Mouse (Mus musculus): ENCODE results near the gene Wdr48.
A peak's percentile ranks its signal among the peaks of the same experiment; 100 is the strongest.

Gene Wdr48

DNA sequence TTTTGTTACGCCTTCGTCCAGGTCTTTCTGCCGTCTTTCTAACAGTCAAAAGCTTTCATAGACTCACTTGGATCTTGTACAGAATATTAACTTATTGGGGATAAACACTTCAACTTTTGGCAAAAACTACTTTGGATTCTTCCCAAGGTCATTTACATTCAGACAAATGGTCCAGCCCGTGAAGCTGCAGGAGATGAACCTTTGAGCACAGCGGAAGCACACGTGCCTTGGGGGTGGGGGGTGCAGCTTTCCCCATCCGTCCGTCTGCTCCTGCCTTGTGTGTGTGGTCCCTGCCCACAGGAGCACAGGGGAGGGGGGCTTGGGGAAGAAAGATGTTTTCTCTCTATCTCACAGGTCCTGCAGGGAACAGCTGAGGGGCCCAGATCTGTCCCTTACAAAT, 31.1 kb downstream of the Wdr48 start:
- no peak for DNase-seq

DNA sequence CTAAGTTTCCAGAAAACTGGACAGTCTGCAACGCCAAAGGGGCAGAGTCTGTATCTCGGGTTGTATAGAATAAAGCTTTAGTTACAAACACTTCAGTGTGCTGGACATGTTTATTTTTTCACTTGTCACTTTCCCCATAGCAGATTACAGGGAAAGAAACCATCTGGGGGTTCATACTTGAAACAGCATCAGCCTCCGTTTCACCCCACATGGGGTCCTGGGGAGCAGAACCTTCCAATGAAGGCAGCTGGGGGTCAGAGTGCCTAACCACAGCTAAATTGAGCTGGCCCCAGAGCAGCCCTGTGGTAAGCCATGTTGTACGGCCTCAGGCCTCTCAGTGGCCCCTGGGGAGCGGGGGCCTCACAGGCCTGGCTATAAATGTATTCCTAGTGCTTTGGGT, 31.8 kb downstream of the Wdr48 start:
- DNase-seq = no peak

DNA sequence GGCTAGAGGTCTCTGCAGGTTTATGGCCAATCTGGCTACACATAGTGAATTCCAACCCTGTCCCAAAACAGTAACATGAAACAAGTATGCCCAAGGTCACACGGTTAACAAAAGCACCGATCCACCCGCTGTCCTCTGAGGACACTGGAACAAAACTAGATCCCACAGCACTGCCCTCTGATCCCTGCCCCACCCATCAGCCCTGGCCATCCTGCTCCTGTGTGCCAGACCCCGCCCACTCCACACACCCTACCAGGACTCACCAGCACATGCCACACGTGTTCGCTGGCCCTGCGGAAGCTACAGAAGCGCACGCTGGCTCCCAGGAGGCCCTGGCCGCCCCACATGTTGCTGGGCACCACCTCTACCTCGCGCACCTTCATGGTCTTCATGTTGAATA, 37.7 kb downstream of the Wdr48 start:
- no peak for DNase-seq

DNA sequence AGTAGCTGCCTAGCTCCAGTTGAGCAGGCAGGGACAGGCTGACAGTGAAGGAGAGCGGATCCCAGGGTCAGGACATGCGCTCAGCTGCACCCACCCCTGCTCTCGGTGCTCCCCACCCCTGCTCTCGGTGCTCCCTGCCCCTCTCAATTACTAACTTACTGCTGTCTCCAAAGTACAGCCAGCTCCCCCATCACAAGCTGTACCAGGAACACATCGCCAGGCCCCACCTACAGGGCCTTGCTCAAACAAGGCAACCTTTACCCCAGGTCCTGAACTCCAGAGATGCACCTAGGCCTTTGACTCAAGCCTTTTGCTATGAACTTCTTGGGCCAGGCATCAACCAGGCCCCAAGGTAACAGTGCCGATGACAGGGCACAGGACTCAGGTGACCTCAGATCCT, 39.0 kb downstream of the Wdr48 start:
- no peak for DNase-seq

DNA sequence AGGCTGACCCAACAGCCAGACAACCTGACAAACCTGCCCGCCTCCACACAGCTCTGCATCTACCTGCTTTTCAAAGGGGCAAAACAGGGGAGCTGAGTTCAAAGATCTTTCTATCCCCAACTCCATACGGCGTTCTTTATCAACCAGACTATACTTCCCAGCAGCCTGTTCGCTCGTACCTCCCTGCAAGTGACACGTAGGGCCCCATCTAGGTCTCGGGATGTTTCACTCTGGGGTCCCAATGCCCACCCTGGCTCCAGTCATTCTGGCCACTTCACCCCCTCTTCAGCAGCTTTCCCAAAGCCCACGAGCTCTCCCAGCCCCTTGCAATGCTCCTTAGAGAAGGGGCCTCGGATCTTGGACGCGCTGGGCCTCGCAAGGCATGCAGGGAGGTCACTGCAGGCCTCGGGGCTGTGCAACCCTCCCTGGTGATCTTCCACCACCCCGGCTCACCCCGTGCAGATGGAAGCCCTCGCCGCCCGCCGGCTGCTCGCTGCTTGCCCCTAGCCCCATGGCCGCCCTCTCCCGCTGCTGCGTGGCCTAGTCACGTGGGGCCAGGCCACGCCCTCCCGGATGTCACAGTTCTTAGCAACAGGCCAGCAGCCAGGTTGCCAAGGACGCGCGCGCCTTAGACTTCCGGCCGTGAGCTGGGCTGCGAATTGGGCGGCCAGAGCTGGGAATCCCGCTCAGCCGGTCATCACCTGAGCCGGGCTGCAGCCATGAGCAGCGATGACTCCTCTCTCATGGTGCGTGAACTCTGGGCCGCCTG, 42.5 kb downstream of the Wdr48 start, which contains the start of the genes Gorasp1 and Ttc21a:
Gene Gorasp1 (minus strand): TSS at position 561 of the 769 bp plus-strand sequence.
Gene Ttc21a (plus strand): TSS at position 602 of the 769 bp plus-strand sequence.
- DNase-seq = peak; percentile 95

DNA sequence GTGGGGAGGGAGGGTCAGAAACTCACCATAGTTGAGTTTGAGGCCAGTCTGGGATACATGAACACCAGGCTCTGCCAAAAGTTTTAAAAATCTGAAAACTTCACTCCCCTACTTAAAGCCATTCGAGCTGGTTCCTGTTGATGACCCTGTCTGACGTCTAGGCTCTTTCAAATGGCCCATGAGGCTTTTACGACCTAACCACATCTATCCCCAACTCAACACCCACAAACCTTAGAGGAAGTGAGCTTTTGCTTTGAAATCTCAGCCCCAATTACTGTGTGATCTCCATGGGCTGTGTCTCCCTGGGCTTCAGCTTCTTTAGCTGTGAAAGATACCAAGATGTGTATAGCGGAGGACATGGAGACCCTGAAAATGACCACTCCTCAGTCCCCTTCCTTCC, 43.8 kb downstream of the Wdr48 start:
- DNase-seq = no peak

DNA sequence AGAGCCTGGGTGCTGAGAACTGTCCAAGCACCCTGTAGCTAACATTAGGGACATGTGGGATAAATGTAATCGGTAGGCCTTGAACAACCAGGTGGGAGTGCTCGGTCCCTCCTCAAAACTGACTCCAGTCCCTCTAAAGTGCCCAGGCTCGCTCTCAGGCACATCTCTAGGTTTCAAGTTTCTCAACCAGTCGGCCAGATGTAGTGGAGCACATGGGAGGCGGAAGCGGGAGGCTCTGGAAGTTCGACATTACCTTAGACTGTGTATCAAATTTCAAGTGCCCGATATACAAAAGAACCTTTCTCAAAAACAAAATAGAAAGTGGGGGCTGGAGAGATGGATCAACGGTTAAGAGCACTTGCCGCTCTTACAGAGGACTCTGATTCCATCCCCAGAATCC, 45.0 kb downstream of the Wdr48 start:
- no peak for DNase-seq

DNA sequence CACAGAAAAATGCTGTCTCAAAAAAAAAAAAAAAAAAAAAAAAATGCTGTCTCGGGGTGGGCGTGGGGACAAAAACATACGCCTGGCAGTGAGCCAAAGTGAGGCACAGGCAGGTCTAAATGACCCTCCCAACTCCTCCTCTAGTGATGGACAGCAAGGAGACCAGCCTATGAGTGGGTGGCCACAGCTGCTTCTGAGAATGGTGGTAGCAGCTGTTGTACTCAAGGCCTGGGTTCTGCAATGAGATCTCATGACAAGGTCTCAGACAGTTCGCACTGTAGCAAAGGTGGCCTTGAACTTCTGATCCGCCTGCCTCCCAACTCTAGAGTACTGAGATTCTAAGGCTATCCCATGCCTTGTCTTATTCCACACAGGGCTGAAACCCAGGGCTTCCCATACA, 46.7 kb downstream of the Wdr48 start:
- DNase-seq = no peak

DNA sequence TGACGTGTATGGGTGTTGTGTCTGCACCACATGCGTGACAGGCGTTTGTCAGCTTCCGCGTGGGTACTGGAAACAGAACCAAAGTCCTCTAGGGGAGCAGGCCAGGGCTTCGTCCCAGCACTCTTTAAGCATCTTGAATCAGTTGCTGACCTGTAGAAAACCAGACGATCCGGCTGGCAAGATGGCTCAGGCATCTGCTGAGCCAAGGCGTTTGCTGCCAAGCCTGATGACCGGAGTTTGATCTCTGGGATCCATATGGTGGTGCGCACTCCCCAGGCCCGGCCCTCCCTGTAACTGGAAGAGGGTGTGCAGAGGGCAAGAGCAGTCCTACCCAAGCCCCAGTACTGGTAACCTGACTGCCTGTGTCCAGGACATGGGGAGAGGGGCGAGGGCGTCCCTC, 47.2 kb downstream of the Wdr48 start:
- no peak for DNase-seq

DNA sequence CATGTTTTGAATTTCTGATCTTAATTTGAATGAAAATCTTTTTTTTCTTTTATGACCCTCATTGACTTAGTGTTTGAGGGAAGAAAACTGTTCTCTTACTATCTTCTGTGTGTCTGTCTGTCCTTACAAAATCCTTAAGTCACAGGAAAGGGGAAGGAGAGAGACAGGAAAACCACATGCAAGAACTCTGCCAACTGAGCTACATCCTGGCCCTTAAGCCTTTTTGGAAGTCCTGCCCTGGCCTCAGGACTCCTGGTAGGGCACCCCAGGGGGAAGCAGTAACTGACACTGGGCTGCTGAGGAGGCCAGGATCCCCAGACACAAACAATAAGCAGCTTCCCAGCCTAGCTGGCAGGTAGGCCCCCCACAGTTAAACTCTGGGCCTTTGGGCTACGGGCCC, 48.6 kb downstream of the Wdr48 start:
- DNase-seq = no peak

DNA sequence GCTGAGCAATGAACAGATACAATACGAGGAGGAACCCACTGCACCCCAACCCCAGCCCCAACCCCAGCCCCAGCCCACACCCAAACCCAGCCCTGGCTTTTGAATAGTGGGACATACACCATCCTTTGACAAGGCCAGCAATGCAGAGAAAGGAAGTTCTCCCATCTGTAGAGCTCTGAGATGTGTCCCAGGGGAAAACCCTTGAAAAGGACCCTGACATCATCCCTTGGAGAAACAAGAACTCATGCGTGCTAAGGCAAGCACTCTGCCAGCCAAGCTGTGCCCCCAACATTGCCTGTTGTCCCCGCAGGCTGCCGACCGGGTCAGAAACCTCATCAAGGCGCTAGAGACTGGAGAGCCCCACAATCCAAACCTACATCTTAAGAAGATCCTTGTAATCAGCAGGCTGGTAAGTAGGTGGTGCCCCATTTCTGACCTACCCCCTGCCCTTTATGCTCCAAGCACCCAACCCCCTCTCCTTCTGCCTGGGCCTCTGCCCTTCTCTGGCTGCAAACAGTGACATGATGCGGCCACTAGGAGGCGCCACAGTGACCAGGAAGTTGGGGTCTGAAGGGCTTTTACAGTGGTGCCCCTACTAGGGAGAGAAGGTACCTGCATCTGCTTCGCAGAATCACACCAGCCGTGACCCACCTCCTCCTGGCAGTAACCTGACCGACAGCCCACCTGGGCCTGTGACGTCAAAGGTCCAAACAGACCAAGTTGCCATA, 50.7 kb downstream of the Wdr48 start:
- DNase-seq = peak; percentile 73

DNA sequence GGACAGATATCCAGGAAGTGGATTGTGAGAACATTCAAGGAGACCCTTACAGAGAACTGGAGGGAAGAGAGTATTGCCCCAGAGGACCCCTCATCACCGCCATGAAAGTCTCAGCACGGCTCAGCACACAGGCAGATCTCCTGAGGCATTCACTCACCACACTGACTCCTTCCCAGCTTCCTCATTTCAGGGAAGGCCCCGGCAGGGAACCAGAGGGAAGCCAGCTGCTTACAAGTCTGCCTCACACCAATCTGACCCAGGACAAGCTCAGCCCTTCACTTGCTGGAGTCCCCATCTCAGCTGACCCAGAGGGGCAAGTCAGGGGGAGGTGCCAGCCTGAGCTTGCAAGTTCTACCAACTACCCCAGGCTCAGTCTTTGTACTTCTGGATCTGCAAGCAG, 54.1 kb downstream of the Wdr48 start:
- DNase-seq = no peak

DNA sequence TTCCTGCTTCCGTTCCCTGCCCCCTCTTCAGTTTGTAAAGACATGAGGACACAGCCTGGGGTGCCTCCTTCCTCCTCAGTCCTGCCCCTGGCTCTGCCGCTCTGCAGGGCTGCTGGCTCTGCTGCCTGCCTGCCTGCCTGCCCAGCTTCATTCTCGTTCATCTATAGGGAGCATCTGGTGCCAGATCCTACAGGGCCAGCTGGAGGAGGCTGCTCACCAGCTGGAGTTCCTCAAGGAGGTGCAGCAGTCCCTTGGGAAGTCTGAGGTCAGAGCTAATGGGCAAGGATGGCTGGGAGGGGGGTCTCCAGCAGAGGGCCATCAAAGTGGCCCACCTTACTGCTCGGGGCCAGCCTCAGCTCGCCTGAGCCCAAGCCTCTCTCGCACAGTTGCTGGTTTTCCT, 55.8 kb downstream of the Wdr48 start:
- DNase-seq = no peak

DNA sequence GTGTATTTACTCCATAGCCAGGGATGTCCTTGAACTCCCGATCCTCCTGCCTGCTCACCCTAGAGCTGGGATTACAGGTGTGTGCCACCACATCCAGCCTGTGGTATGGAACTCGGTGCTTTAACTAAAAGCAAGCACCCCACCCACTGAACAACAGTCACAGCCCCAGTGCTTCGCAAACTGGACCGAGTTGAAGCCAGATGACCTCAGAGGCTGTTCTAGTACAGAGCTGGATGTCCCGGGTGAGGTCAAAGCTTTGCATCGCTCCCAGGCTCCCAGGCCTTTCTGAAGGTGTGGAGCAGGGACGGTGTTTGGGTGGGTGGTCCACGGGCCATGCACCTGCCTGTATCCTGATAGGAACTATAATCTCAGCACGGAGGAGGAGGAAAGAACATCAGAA, 56.7 kb downstream of the Wdr48 start:
- DNase-seq = no peak

DNA sequence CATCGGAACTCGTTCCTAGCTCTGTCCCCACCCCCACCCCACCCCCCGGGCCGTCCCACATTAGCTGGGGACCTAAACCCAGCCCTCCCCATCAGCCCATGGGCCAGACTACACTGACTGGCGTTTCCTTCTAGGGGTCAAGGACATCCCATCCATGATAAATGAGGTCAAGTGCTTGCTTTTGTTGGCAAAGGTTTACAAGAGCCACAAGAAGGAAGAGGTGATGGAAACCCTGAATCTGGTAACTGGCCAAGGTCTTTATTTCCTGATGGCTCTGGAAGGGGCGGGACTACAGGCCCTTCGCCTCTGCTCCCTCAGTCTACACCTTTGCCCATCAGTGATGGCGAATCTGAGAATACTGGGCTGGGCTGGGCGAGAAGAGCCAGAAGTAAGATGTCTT, 64.2 kb downstream of the Wdr48 start:
- no peak for DNase-seq

DNA sequence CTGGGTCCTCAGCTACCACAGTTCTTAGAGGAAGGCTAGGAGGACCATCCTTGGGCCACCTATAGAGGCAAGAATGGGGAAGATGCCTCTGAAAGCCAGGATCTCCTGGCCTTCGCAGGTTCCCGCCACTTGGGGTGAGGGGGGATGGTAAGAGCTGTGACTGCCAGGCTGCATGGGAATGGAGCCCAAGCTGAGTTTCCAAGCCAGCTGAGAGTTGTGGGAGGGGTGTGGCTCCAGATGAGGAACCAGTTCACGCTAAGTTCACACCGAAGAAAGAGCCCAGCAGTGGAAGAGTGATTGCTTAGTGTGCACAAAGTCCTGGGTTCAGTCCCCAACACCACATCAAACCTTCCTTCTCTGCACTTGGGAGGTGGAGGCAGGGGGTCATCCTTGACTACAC, 67.5 kb downstream of the Wdr48 start:
- DNase-seq = no peak

DNA sequence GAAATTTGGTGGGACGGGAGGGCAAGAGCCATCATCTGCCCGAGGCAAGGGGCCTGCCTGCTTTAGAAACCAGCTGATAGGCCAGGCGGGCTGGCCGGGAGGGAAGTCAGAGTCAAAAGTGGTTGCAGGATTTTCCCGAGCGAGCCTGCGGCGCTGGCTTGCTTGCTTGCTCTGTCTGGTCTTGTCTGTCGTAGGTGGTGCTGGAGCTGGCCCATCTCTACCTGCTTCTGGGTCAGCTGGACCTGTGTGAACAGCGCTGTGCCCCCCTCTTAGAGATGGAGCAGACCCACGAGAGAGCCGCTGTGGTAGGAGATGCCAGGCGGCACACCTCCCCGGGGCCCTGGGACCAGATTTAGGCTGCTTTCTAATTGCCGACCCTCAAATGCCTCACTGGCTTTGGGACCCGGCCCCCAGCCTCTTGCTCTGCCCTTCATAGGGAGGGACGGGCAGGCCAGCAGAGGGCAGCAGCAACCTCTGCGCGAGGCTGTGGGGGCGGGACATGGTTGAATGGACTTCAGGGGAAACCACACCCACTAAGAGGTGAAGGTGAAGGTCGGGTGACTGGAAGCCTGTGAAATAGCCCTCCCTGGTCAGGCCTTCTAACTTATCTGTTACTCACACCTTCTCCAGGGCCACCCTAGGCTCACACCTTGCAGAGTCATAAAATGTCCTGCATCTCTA, 68.4 kb downstream of the Wdr48 start:
- peak; percentile 86 for DNase-seq

DNA sequence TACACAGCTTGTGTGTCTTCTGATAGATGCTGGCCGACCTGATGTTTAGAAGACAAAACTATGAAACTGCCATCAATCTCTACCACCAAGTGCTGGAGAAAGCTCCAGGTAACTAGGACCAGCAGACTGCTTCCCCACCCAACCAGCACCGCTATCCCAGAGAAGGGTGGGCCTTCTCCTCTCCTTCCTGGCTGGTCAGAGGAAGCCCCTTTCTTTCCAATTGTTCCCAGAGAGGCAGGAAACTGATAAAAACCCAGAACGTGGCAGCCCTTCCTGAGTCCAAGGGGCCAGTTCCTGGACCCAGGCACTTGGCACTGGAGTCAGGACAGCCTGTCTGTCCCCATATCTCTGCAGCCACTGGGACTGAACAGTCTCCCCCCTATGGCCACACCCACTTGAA, 69.5 kb downstream of the Wdr48 start:
- no peak for DNase-seq

DNA sequence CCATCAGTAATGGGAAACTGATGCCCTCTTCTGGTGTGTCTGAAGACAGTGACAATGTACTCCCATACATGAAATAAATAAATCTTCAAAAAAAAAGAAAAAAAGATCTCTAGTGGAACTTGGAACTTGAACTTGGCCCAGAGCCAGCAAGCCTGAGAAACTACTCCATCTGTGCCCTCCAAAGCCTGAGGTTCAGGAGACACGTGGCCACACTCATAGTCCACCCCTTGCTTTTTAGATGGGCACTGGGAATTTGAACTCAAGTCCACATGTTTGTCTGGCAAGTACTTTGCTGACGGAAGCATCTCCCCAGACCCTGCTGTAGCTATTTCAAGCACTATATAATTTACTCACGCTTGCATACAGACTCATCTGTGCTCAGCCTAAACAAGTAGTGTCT, 70.5 kb downstream of the Wdr48 start:
- DNase-seq = no peak

DNA sequence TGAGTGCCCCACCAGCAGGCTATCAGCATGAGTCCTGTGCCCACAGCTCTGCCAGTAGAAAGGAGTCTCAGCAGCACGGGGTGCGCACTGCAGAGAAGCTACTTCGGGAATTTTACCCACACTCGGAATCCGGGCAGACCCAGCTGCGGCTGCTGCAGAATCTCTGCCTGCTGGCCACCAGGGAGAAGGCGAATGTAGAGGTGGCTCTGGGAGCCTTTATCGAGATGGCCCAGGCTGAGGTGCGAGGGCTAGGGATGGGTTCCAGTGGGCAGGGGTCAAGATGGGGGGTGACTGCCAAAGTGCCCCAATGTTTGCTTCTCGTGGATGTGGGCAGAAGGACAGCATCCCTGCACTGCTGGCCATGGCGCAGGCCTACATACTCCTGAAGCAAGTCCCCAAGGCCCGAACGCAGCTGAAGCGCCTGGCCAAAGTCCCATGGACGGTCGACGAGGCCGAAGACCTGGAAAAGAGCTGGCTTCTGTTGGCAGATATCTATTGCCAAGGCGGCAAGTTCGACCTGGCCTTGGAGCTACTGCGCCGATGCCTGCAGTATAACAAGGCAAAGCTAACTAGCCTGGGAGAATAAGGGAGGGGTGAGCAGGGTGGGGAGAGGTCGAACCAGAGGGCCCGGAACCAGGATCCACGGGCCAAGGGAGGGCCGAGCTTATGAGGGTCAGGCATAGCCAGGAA, 71.7 kb downstream of the Wdr48 start:
- no peak for DNase-seq

DNA sequence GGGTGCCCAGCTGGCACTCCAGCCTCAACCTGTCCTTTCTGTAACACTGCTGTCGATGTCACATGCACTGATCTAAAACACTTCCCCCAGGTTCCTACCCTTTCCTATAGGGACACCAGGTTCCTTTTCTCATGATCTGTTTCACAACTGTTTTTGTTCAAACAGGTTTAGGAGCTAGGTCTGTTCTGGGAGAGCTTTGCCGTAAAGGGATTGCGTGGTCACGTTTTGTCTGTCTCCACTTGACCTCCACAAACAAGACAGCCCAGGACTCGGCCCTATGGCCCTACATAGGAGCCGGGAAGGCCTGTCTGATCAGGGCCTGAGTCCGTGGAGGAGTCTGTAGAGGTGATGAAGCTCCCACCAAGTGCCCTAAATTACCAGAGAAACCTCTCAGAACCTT, 75.1 kb downstream of the Wdr48 start:
- no peak for DNase-seq

DNA sequence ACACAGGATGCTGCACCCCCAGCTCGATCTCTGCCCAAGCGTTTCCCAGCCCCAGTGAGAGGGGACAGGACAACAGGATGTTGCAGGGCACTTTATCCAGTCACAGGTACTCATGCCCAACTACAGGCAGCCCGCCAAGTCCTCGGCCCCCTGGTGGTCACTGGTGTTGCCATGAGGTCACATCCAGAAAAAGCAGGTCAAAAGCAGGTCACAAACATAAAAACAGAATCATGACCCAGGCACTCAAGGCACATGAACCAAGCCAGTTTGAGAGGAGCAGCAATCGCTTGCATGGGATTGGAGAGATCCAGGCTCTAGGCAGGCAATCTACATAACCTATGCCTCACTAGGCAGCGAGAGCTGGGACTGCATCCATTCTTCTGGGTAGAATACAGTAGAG, 75.5 kb downstream of the Wdr48 start:
- peak; percentile 64 for DNase-seq
